Mouse (Mus musculus) cerebellum, postnatal 25 days (tissue): Measurements from ENCODE around the gene Slc26a3.
"Not testable (repeated sequence)": the region's sequence is repeated elsewhere in the genome, so short reads cannot be mapped to it uniquely, and the experiment has no call there.

Experiments used
- DNase-seq, 2 experiments: peaks; one replicate each; pipeline ENCODE4 v3.0.0; 2021; ENCODE audit warnings: mixed read lengths in 2 of 2

The Slc26a3 gene

DNA sequence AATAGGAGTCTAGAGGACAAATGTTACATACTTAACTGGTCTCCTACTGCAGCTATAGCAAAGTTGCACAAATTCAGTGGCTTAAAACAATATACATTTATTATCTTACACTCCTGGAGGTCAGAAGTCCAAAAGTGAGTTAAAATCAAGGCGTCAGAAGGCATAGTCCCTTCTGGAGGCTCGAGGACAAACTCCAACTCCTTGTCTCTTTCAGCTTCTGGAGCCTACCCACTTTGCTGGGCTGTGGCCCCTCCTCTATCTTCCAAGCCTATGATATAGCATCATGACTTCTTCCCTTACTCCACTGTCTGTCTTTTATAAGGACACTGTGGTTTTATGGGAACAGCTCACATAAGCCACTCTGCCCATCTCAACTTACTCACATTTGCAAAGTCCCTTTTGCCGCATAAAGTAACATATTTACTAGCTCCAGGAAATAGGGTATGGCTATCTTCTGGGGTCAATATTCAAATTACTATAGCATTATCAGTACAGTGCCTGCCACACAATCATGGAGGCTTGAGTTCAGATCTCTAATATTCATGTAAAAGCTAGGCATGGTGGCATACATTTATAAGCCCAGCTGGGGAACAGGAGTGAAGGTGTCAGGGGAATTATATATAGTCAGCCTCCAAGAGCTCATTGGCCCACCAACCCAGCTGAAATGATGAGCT lies 31.4 kb downstream of the Slc26a3 start:
- no peak for DNase-seq

DNA sequence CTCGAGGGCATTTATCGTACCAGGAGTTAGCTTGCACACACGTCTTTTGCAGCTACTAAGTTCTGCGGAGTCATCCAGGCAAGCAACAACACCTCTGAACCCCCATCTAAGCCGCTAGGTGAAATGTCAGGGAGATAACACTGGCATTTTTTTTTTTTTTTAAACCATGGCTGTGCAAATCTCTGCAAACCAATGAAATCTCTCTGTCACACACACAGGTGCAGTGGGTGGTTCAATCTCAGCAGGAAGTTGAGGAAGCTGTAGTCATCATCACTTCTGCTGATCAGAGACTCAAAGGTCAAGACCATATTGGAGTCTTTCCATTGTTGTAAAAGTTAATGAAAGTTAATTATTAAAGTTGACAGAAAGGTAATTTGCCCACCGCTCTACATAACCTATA lies 47.1 kb downstream of the Slc26a3 start:
- no peak for DNase-seq

DNA sequence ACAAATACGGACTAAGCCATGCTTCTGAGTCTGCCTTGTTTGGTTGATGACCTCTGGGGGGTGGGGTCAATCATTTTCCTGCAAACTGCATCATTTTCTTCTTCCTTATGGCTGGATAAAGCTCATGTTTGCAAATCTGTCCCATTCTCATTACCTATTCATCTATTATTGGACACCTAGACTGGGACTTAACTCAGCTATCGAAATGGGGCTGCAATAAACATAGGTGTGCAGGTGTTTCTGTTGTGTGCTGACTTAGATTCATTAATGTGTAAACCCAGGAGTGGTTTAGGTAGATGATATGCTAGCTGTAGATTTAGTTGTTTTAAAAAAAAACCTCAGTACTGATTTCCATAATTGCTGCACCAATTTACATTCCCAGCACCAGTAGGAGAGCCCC lies 48.9 kb downstream of the Slc26a3 start:
- DNase-seq: no peak

DNA sequence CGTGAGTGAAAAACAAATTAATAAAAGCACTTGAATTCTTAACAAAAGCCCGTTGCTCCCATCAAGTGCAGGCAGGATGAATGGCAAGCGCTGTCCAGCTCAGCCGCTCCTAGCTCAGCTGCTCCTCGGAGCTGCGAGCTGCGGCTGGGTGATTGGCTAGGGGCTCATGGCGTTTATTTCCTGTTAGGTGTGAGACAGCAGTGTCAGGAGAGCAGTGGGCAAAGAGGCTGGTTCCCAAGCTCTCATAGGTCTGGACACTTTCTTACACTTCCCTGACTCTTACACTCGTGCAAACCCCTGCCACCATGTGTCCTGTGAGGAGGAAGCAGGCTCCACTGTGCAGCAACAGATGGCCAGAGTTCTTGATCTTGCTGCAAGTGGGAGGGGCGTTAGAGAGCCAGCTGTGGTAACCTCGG lies 53.5 kb downstream of the Slc26a3 start:
- DNase-seq: peak in 1 of 2 experiments; percentile 5

DNA sequence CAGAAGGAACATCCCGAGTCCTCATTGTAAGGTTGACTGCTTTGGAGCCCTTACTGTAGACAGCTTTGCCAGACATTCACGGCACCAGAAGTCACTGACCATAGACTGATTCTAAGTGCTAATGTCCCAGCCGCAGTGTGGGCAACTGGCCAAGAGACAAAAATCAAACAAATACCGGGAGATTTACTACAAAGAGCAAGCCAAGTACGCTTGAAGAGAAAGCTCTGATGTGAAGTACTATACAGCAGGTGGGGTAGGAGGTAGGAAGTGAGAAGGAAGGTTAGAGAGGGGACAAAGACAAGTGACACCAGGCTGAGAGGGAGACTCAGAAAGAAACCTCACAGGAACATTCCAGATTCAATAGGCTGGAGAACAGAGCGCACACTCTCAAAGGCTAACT lies 54.2 kb downstream of the Slc26a3 start:
- DNase-seq: peak in 1 of 2 experiments; percentile 11

DNA sequence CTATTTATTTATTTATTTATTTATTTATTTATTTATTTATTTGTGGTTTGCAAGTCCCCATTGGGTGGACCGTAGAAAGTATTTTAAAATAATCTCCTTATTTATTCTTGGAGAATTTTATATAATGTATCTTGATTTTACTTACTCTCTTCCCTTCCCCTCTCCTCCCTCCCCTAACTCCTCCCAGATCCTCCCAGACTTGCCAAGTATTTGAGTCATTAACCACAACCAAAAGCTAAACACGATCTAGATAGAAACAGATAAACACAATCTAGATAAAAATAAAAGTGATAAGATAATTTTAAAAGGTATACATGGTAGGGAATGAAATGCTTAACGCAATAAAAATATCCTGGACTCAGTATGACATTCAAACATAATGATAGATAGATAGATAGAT lies 58.7 kb downstream of the Slc26a3 start:
- no peak for DNase-seq

DNA sequence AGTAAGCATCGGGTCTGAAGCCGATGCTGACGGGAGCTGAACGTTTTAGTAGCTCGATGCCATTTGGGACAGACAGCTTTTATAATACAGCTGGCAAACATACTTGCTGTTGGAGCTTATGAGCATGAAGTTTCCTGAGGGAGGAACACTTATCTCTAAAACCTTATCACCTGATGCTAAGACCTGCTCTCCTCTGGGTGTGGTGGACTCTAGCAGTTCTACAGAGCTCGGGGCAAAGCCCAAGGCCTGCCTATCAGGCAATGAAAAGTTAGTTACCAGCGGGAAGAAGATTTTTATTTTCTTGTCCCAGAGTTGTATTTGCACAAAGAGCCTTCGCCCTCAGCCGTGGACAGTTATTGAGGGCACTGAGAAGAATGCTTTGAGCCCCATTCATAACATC lies 65.6 kb downstream of the Slc26a3 start:
- DNase-seq: no peak

DNA sequence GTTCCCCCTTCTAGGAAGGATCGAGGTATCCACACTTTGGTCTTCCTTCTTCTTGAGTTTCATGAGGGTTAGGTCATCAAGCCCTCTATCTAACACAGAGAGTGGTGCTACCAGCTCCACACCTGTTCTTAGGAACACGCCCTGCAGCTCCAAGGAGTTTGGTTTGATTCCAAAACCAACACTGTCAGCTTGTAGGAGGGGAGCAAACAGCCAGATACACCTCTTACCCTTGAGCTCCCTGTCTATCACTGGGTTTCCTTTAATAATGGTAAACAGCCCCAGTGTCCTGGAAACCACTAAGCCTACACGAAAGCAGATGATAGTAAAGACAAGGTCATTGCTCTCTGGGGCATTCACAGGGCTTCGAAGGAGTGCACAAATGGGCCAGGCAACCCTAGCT lies 67.8 kb downstream of the Slc26a3 start:
- DNase-seq: no peak

DNA sequence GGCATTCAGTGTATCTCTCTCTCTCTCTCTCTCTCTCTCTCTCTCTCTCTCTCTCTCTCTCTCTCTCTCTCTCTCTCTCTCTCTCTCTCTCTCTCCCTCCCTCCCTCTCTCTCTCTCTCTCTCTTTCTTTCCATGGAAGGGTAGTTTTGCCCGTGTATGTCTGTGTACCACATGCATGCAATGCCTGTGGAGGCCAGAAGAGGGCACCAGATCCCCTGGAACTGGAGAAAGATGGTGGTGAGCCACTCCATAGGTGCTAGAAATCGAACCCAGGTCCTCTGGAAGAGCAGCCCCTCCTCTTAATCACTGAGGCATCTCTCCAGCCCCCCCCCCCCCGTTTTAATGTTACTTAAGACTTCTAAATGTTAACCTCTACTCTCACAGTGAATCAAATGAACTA lies 69.6 kb downstream of the Slc26a3 start:
- DNase-seq: peak in 1 of 2 experiments; percentile 19

DNA sequence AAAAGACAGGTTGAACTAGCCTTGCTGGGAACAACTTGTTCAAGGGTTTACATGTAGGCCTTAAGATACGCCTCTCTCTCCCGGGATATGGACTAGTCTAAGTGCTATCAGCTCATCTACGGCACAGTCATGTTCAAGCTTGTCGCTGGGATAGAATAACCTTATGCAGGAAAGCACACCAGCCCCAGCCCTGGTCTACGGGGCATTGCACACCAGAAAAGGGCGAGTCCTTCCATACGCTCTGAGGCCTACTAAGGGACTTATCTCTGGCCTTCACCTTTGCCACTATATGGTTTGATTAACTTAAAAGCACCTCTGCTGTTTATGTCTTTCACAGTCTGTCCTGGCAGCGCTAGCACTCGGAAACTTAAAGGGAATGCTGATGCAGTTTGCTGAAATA lies 70.7 kb downstream of the Slc26a3 start:
- DNase-seq: no peak

DNA sequence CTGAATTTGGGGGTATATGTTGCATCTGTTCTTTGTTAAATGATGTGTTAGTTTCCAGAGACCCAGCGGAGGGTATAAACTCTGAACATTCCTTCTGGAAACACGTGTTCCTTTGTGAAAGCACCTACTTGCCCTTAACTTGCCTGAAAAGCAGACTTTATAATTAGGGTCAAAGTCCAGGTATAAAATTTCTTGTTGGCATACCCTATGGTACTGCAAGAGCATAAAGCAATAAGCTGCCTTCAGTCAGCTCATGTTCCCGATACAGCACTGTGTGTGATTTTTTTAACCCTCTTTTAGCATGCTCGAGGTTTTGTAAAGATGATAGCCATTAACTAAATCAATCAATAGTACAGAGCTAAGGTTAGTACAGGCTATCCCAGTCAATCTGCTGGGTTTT lies 71.9 kb downstream of the Slc26a3 start:
- DNase-seq: no peak

DNA sequence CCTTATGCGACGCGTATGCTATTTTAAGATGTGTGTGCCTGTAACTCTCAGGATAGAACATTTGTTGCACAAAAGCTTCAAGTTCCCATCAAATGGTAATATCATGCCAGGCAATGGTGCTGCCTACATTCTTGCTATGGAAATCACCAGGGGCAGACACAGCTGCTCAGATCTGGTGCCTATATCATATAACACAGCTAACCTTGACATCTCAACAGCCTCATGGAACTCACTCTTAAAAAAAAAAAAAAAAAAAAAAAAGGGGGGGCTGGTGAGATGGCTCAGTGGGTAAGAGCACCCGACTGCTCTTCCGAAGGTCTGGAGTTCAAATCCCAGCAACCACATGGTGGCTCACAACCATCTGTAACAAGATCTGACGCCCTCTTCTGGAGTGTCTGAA lies 87.5 kb downstream of the Slc26a3 start:
- DNase-seq: not testable (repeated sequence)

DNA sequence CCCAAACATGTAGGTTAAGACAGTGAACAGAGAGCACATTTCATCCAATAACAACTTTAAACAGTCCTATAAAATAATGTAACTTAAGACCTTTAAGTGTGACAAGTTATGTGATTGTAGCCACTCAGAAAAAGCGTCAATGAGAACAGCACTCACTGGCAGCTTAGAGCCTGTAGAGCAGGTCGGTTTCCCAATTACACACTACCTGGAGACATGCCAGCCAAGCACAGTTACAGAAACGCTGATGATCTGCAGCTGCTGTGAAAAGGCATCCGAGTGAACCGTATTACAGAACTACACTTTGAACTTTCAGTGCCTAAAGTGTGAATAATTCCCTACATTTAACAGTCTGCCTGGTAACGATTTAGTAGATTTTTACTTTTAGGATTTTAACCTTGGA lies 95.8 kb downstream of the Slc26a3 start:
- DNase-seq: peak in 1 of 2 experiments; percentile 30

DNA sequence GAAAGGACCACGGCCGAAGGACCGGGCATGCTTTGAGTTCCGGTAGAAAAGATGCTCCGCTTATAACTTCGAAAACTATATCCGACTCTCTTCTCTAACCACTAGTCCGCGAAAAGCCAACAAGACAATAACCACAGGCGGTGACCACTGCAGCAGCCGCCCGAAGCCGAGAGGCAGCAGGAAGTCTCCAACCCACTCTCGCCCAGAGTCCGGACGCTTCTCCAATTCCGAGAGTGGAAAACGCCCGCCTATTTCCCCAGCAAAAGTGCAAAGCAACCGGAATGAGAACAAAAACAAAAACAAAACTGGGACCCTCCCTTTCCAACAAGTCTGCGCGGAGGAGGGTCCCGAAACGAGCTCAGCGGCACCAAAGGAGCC lies 108.3 kb downstream of the Slc26a3 start:
- no peak for DNase-seq

DNA sequence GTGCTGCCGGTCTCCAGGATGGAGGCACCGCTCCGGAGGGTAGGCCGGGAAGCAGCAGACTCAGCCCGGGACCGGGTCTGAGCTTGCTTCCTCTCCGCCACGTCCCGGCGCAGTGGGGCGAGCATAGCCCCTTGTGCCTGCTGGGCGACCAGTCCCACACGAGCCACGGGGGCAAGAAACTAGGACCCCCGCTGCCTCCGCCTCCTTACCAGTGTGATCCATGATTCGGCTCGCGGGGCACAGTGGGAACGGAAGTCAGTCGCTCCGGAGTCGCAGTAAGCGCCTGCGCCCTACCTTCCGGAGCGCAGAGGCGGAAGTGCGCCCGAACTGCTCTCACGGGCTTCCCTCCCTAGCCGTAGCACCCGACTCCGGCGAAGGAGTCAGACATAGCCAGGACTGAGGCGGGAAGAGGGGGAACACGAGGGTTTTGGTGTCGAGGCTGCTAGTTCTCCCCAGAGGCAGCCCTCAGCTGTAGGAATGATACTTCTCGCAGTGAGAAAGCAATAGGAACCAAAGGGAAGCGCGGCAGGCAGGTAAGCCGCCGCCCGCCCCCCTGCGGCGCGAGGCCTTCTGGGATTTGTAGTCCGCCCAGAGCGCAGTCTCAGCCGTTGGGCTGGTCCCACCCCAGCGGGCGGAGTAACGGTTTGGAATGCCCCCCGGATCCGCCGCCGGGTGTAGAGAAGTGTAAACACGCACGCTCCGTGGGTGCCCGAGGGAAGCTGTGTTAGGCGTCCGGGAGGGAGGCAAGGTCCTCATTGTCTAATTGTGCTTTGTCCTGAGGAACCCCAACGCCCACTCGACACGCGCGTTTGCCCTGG lies 108.9 kb downstream of the Slc26a3 start, which contains the start of gene Cbll1:
TSS of gene Cbll1 (minus strand) at position 303 of the 818 bp plus-strand sequence.
- DNase-seq: peak; percentile 99 to 100

DNA sequence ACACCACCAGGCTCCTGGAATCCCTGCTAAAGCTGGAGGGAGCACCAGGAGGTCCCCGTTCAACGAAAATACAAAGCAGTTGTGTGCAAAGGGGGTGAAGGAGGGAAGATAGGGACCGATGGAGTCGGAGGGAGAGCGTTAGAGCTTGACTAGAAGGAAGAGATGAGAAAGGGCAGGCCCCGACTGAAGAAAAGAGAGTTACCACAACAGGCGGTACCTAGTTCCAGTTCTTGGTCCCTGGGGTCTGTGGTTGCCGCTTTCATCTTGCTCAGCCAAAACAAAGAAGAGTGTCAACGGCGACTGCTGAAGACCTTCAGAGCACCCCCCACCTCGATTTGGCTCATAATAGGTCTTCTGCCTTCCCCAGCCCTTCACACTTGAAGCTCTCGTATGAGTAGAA lies 109.5 kb downstream of the Slc26a3 start:
- no peak for DNase-seq

DNA sequence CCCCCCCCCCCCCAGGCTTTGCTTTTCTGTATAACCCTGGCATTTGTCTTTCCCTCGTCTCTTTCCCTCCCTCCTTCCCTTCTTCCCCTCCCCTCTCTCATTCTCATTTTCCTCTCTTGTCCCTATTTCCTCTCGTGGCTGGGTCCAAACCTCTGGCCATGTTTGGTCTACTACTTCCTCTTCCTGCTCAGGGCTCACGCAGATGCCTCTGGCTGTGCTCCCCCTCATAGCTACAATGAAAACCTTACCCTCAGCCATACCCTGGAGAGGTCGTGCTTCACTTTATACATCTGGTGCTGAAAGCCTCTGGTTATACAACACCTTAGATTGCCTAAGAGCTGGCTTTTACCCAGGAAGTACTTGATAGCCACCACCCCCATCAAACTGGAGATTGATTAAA lies 110.6 kb downstream of the Slc26a3 start:
- DNase-seq: no peak

DNA sequence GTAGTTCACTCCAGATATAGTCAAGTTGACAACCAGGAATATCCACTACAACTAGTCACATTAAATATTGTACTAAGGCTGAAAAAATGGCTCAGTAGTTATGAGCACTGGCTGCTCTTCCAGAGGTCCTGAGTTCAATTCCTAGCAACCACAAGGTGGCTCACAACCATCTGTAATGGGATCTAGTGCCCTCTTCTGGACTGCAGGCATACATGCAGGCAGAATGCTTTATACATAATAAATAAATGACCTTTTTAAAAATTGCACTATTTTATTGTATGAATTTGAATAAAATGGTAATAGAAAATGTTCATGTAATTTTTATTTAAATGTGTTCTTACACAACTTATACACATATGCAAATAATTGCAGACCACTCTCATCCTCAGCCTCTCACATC lies 112.5 kb downstream of the Slc26a3 start:
- DNase-seq: no peak

DNA sequence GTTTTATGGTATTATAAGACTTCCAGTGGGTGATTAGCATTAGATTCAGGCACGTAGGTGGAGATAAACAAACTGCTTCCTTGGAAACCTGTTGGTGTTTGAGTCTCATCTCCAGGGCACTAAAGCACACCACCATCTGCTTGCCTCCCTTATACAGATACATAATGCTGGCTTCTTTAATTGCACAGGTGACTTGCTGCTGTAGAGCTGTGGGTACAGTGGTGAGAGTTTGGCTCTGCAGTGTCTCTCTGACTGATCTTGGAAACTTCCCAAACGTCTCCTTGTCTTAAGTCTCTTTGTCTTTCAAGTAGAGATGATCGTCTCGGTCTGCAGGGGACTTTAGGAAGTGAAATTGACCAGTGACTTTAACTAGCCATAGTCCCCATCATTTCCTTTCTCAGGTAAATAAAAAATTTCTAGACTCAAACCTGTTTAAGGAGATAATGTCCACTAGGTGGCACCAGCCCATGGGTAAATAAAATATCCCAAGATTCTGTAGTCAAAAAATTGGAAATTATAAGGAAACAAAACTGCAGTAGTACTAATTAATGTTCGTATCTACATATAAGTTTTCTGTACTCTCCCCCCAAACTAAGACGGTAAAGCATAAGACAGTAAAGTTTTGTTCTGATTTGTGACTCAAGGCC lies 117.2 kb downstream of the Slc26a3 start:
- peak; percentile 19 to 57 for DNase-seq

DNA sequence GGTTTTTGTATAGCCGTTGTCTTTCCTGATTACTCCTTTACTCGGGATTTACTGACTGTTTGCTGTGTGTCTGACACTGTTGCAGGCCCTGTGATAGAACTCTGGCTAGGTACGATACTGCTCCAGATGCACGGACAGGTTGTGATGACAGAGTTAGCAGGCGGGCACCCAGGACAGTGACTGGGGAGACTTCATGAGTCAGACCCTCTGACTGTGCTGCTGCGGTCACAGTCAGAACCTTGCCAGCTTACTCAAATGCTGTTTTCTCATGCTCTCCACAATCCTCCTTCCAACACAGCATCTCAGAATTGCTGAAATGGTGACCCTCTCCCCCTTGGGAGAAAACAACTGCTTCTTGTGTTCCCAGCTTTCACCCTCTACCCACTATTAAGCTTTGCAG lies 117.8 kb downstream of the Slc26a3 start:
- peak in 1 of 2 experiments; percentile 9 for DNase-seq

DNA sequence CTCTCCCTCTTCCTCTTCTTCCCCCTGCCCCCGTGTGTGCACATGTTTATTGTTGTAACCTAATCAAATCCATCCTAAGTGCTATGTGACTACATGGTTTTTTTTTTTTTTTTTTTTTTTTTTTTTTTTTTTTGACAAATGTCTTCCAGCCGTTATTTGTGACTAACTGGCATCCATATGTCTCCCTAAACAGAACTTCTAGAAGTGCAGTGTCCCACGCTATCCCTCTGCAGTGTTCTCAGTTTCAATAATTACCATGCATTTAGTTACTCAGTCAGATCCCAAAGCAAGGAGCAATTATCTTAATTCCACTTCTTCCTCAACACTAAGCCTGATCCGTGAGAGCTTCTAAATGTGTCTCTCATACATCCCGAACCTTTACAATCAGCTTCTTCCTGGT lies 120.5 kb downstream of the Slc26a3 start:
- no peak for DNase-seq

DNA sequence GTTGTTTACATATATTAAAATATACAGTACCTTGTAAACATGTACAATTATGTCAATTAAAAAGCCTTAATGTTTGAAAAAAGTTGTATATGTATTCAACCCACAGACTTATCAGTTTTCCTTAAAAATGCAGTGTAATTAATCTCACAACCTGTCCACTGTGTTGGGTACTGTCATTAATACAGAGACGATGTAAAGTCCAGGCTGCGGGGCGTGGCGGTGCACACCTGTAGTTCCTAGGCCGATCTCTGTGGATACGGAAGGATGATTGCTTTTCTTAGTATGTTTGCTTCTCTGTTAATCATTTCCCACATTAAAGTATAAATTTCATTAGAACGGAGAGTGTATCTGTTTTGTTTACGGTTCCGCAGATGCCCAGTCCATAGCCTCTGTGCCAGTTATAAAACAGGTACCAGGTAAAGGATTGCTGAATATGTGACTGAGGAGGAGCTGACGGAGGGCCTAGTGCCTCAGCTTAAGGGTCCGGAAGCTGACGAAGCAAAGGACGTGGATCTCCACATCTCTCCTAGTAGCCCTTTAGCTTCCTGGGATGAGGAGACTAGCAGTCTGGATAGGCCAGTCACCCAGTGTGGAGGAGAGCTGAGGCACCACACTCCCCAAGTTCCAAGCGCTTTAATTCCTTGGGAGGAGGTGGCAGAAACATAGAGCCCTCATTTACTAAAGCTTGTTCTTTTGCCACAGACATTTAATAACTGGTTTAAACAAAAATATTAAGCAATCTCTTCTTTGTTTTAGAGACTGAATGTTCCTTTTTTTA lies 122.2 kb downstream of the Slc26a3 start:
- DNase-seq: no peak
